In the genomic region with DNA sequence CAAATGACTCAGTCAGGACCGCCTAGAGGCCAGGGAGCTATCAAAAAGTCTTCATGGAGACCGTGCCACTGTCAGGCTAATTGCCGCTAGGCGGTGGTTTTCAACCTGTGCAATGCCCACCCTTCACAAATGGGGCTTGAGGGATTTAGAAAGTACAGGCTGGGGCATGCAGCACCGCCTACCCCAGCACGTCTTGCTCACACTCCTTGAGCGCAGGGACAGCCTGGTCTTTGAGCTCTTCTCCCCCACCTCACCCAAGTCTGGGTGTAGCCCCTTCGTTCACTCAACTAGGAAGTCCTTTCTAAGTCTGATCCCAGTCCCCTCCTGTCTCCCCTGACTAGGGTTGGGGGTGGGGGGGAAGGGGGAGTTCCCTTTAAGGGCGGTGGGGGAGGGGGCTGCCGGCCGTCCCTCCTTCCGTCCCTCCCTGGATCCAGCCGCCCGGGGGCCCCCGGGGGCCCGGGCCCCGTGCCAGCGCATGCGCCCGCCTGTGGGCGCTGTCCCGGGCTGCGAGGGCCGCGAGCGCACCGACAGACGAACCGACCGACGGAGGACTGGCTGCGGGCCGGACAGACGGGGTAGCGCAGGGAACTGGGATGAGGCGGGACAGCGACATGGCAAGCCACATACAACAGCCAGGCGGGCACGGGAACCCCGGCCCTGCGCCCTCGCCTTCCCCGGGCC, we compare ENCODE assay signal across 8 mouse cellular contexts. TPM values are rescaled to one million over a fixed set of nuclear protein-coding genes. Genes with fewer than 3 reads are reported as not detected.
A peak's percentile ranks its signal among the peaks of the same experiment; 100 is the strongest.
DNase-seq lines count a peak whose midpoint lies in the region; ATAC-seq and TF ChIP-seq lines count a peak whose summit lies in the region.

A gene (plus strand): TSS at position 497 of the 681 bp plus-strand sequence.

- H3K9ac ChIP-seq in midbrain, postnatal 0 days (replicated peaks; ENCODE audit: low read length, poor library complexity, severe bottlenecking), result peak within 1 kb of the TSS; percentile 29; the same call in 1 of the 2 replicates

- peaks cover 11% of the 10 kb centered on the region for H3K4me1 ChIP-seq in megakaryocyte, embryonic 14.5 days
- peaks cover 3% of the 10 kb centered on the region; the same call in 1 of the 2 replicates for H3K4me1 ChIP-seq in midbrain, postnatal 0 days (ENCODE audit: insufficient read depth, low read length)

- DNase-seq in frontal cortex, adult 2 months (ENCODE audit: extremely low spot score in 1 of 2, low spot score in 1 of 2), result no peak
- DNase-seq in frontal cortex, postnatal 25 days (ENCODE audit: low spot score in 2 of 2), result no peak
- DNase-seq in layer of hippocampus, postnatal 36 days, result no peak
- DNase-seq in midbrain, postnatal 0 days (ENCODE audit: low spot score), result no peak
- no peak for DNase-seq in c-Kit-positive CD71-positive TER-119-positive erythroid progenitor cells, embryonic 14.5 days (ENCODE audit: low spot score)
- no peak for DNase-seq in thymus, postnatal 10 days (ENCODE audit: low spot score in 2 of 2)

- H3K27ac ChIP-seq in midbrain, postnatal 0 days (ENCODE audit: low read depth, low read length), result no peak within 1 kb of the TSS

- ATAC-seq in megakaryocyte, adult 5-6 weeks (ENCODE audit: poor library complexity, severe bottlenecking), result no peak
- ATAC-seq in midbrain, postnatal 0 days (ENCODE audit: low FRiP score), result peak; percentile 48

- TF ChIP-seq CTCF in midbrain, postnatal 0 days (IDR thresholded peaks at IDR 0.05), result no peak; the same call in 1 of the 2 replicates

- WGBS in midbrain, postnatal 0 days, result 1% methylated on average over 43 of the region's 43 CpGs

- H3K27me3 ChIP-seq in megakaryocyte, embryonic 14.5 days (replicated peaks), result peaks cover 77% of the 10 kb centered on the region
- H3K27me3 ChIP-seq in midbrain, postnatal 0 days (ENCODE audit: insufficient read depth, low read length), result peaks cover 32% of the 10 kb centered on the region

- H3K36me3 ChIP-seq in megakaryocyte, embryonic 14.5 days (replicated peaks; ENCODE audit: low read length), result no peaks in the 10 kb centered on the region
- no peaks in the 10 kb centered on the region for H3K36me3 ChIP-seq in midbrain, postnatal 0 days (ENCODE audit: insufficient read depth, low read length)

- H3K9me3 ChIP-seq in megakaryocyte, embryonic 14.5 days, result peaks cover 40% of the 10 kb centered on the region
- no peaks in the 10 kb centered on the region for H3K9me3 ChIP-seq in midbrain, postnatal 0 days (ENCODE audit: low read length)

- peak within 1 kb of the TSS; percentile 52 for H3K4me2 ChIP-seq in midbrain, postnatal 0 days (ENCODE audit: low read depth, low read length, poor library complexity, severe bottlenecking)

- H3K4me3 ChIP-seq in megakaryocyte, embryonic 14.5 days (replicated peaks), result peak within 1 kb of the TSS; percentile 50
- H3K4me3 ChIP-seq in midbrain, postnatal 0 days (ENCODE audit: low read depth, low read length), result peak within 1 kb of the TSS; percentile 30

RNA-seq across cellular contexts. Expression of the gene that starts here (rescaled TPM):
- 53.4 and 55.8 TPM in 2 replicates for polyA plus RNA-seq in frontal cortex, adult 2 months (2012; rRNA removed)
- polyA plus RNA-seq in megakaryocyte, embryonic 14.5 days (2012; ENCODE audit: insufficient read depth, low replicate concordance), result not detected in 2 replicates
- not detected in 2 replicates for total RNA-seq in megakaryocyte, adult 5-6 weeks (2015)
- total RNA-seq in megakaryocyte, adult 5-6 weeks (2017), result not detected in 2 replicates
- 10 to 100 TPM; 50.4 to 53.2 TPM for total RNA-seq in layer of hippocampus, postnatal 36 days (2021)
- 37.1 and 39.1 TPM in 2 replicates for total RNA-seq in midbrain, postnatal 0 days (2014; rRNA removed)
- 24.1 and 29.4 TPM in 2 replicates for polyA plus RNA-seq in midbrain, postnatal 0 days (2015; fragmentation: Nextera tagmentation; extraction: Ambion mirVana)

Comparison
In these comparisons a context has a peak if more than half of its experiments do, and no peak if none do; other contexts are left out.
1. RNA of the gene that starts here (total RNA-seq): 50.4 to 53.2 TPM in layer of hippocampus, postnatal 36 days and 37.1 to 39.1 TPM in midbrain, postnatal 0 days; not detected in megakaryocyte, adult 5-6 weeks; every median in the first group is over 10 times any median in the second.
2. RNA of the gene that starts here (polyA plus RNA-seq): 53.4 to 55.8 TPM in frontal cortex, adult 2 months and 24.1 to 29.4 TPM in midbrain, postnatal 0 days; not detected in megakaryocyte, embryonic 14.5 days; every median in the first group is over 10 times any median in the second.